Mouse (Mus musculus) intestine, postnatal 0 days (tissue): ENCODE data around the gene Dmbx1. TPM values are rescaled to one million over a fixed set of nuclear protein-coding genes. Genes with fewer than 3 reads are reported as not detected.

Experiments
- ATAC-seq: fragments of 200-750 bp; cut with Nextera tagmentation; 2 replicates; pipeline ENCODE4 v1.8.0; 2017; ENCODE audit warnings: mild to moderate bottlenecking, moderate TSS enrichment, moderate library complexity
- H3K27ac ChIP-seq: fragments of 300-500 bp; sonication (generic); 2 replicates; pipeline ENCODE4 v1.5.1; 2014; ENCODE audit warnings: mild to moderate bottlenecking, low read depth, low read length, moderate library complexity
- H3K27me3 ChIP-seq: fragments of 300-500 bp; sonication (generic); replicated peaks from 2 replicates; pipeline ENCODE4 v1.6.1; 2014; ENCODE audit warnings: low read length, mixed read lengths; ENCODE audit not compliant: control insufficient read depth, insufficient read depth
- H3K36me3 ChIP-seq: fragments of 300-500 bp; sonication (generic); 2 replicates; pipeline ENCODE4 v1.6.1; 2014; ENCODE audit warnings: mild to moderate bottlenecking, moderate library complexity; ENCODE audit not compliant: control insufficient read depth, insufficient read depth
- H3K4me1 ChIP-seq: fragments of 300-500 bp; sonication (generic); replicated peaks from 2 replicates; pipeline ENCODE4 v1.6.1; 2014; ENCODE audit warnings: antibody characterized with exemption, low read length, mixed read lengths; ENCODE audit not compliant: control insufficient read depth, insufficient read depth
- H3K4me2 ChIP-seq: fragments of 300-500 bp; sonication (generic); replicated peaks from 2 replicates; pipeline ENCODE4 v1.6.1; 2014; ENCODE audit warnings: low read depth, mild to moderate bottlenecking, moderate library complexity
- H3K4me3 ChIP-seq: fragments of 300-500 bp; sonication (generic); 2 replicates; pipeline ENCODE4 v1.5.1; 2014; ENCODE audit warnings: low read depth, low read length
- H3K9ac ChIP-seq: fragments of 300-500 bp; sonication (generic); 2 replicates; pipeline ENCODE4 v1.6.1; 2014; ENCODE audit warnings: mild to moderate bottlenecking, low read depth, low read length
- H3K9me3 ChIP-seq: fragments of 300-500 bp; sonication (generic); 2 replicates; pipeline ENCODE4 v1.6.1; 2016; ENCODE audit warnings: mixed run types; ENCODE audit not compliant: control insufficient read depth
- CTCF ChIP-seq: sonication (generic); IDR thresholded peaks from 2 replicates; pipeline ENCODE4 v1.5.1; 2016; ENCODE audit warnings: low read depth, mild to moderate bottlenecking, control low read depth, antibody characterized with exemption, moderate library complexity
- WGBS: fragments of 180-500 bp; shearing (Covaris S2); extraction: QIAGEN DNeasy Blood & Tissue Kit; methylation state at CpG from one replicate; pipeline ENCODE4 v1.1.7; 2014; 5-methylcytosine and 5-hydroxymethylcytosine counted together
- polyA plus RNA-seq: library from polyadenylated mRNA; unstranded; fragments of >200 nt; fragmentation: Nextera tagmentation; extraction: Ambion mirVana; gene quantifications from 2 replicates; pipeline ENCODE4 v1.2.1, GENCODE M21; 2015

Gene Dmbx1
- polyA plus RNA-seq, 1 experiment from 2014 or later: not detected

DNA sequence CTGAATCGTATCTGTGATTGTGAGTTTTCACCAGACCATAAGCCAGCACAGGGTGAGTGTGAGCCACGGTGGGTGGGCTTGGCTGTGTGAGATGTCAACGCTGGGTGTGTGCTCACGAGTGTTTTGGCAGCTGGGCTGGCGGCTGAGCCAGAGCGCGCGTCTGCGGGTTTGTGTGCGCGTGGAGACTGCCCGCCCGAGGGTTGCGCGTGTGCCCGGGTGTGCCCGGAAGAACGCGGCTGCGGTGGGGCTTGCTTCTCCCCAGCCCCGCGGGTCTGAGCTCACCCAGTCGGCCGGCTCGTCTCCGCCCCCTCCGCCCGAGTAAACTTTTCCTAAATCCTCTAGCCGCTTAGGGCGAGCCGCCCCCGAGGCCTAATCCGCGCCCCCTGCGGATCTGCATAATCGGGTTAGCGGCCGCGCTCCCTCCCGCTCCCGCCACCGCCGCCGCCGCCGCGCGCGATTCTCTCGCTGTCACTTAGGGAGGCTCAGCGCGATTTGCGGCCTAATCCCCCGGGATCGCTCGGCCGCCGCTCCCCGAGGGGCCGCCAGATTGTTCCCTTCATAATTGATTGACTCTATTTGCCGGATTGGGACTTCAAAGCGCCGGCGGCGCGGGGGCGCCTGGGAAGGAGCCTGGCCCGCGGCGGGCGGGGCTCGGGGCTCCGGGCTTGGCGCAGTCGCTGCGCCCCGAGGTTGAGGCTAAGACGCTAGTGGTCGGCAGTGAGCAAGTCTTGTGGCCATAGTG, 23.1 kb upstream of the Dmbx1 start:
- H3K36me3 ChIP-seq: no peaks in the 10 kb centered on the region
- no peak overlapping the region for H3K27ac ChIP-seq
- peak overlapping the region; percentile 49 for H3K4me3 ChIP-seq
- 0 out of 2 replicates have a peak, but pooled peaks have one; percentile 37 for ATAC-seq
- peaks cover 71% of the 10 kb centered on the region for H3K27me3 ChIP-seq
- TF ChIP-seq CTCF: no peak; the same call in 1 of the 2 replicates
- H3K4me2 ChIP-seq: peak overlapping the region; percentile 71
- no peaks in the 10 kb centered on the region for H3K9me3 ChIP-seq
- peak overlapping the region; percentile 54 for H3K9ac ChIP-seq
- WGBS: under 1% methylated on average over 79 of the region's 79 CpGs
- no peaks in the 10 kb centered on the region; the same call in 1 of the 2 replicates for H3K4me1 ChIP-seq

DNA sequence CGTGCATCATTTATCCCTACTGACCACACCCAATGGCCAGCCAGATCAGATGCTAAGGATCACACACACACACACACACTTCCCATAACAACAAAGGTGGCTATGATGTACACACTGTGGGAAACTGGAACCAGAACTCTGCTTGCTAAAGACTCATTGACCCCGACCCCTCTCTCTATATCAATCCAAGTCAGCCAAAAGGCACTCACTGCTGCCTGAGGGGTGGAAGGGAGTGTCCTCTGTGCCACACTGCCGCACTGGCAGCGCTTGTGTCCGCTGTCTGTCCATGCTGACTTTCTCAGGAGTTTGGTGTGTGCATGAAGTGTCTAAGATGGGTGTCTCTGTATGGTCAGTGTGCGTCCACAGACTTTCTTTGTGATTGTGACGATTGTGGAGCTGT, 22.3 kb upstream of the Dmbx1 start:
- Histone ChIP-seq H3K9me3 (no peaks in the 10 kb centered on the region), H3K36me3 (no peaks in the 10 kb centered on the region), H3K9ac (no peak overlapping the region), H3K4me1 (no peaks in the 10 kb centered on the region; the same call in 1 of the 2 replicates), H3K27ac (no peak overlapping the region), H3K4me3 (no peak overlapping the region), H3K27me3 (peaks cover 69% of the 10 kb centered on the region), H3K4me2 (peak overlapping the region; percentile 71; the same call in 1 of the 2 replicates)
- WGBS: 20% methylated on average over 7 of the region's 7 CpGs
- no peak for ATAC-seq
- TF ChIP-seq CTCF: no peak

DNA sequence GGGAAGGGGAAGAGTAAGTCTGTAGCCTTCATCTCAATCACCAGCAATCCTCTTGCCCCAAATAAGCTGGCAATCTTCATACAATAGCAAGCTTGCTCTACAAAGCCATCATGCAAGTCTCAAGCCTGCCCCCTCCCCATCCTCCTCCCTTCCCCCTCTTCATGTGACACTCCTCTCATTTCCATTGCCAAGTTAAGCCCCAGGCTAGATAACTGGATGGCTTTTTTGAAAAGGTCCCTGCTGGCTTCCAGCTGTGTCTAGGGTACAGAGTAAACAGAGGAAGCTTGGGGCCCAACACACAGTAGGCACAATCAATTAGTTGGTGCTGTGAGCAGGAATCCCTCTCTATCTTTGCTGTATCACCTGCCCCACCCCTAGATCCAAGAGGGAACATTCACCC, 19.8 kb upstream of the Dmbx1 start:
- Histone ChIP-seq H3K4me3 (no peak overlapping the region), H3K9me3 (no peaks in the 10 kb centered on the region), H3K4me1 (no peaks in the 10 kb centered on the region; the same call in 1 of the 2 replicates), H3K4me2 (no peak overlapping the region), H3K27me3 (peaks cover 67% of the 10 kb centered on the region), H3K36me3 (no peaks in the 10 kb centered on the region), H3K27ac (no peak overlapping the region), H3K9ac (no peak overlapping the region)
- no peak for ATAC-seq
- no peak for TF ChIP-seq CTCF

DNA sequence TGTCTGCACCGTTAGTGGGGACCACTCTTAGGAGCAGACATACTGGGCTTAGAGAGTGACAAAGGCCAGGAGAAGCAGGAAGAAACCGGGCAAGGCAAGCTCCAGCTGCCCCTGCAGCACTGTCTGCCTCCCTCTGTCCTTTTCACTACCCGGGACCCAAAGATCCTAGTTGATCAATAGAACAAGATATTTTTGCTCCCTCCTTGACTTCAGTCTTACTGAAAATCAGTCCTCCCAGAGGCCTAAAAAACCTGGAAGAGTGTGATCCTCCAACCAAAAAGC, 15.7 kb upstream of the Dmbx1 start:
- Histone ChIP-seq H3K4me2 (no peak overlapping the region), H3K36me3 (no peaks in the 10 kb centered on the region), H3K4me1 (no peaks in the 10 kb centered on the region), H3K4me3 (no peak overlapping the region), H3K9ac (no peak overlapping the region), H3K9me3 (no peaks in the 10 kb centered on the region), H3K27me3 (peaks cover 47% of the 10 kb centered on the region), H3K27ac (no peak overlapping the region)
- TF ChIP-seq CTCF: no peak
- ATAC-seq: no peak
- WGBS: 3% methylated on average over 3 of the region's 3 CpGs

DNA sequence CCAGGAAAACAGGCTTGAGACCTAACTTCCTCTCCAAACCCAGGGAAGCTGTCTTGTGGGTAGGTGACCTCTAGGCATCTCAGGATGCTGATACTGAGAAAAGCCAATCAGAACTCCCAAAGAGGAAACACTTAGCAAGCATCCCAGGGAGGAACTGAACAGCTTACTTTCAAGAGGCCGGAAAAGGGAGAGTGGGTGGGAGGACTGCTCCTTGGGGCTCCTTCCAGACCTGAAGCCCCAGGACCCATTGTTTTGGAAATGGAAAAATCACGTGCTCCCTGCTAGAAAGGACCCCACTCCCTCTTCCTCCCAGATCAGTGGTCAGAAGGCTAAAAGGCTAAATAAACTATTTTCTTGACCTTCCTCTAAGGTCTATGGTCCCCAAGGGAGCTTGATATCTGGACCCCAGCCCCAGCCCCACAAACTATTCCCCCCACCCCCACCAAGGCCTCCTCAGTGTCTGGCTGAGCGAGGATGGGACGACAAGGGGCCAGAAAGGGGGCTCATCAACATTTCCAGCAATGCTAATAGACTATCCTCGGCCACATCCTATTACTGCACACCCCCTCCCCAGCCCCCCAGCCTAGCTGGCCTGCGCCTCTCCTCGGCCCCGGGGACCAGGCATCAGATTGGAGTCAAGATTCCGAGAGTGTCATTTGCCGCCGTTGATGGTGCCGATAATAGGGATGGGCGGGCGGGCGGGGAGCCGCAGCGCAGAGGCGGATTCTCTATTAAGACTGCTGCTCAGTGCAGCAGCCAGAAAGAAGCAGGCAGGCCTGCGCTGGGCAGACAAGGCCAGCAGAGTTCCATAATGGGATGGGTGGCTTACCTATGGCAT, 15.1 kb upstream of the Dmbx1 start:
- no peak for TF ChIP-seq CTCF
- H3K27ac ChIP-seq: no peak overlapping the region
- WGBS: 7% methylated on average over 19 of the region's 19 CpGs
- no peaks in the 10 kb centered on the region for H3K4me1 ChIP-seq
- no peak for ATAC-seq
- H3K9me3 ChIP-seq: no peaks in the 10 kb centered on the region
- H3K36me3 ChIP-seq: no peaks in the 10 kb centered on the region
- H3K4me3 ChIP-seq: no peak overlapping the region
- H3K9ac ChIP-seq: no peak overlapping the region
- peaks cover 47% of the 10 kb centered on the region for H3K27me3 ChIP-seq
- no peak overlapping the region for H3K4me2 ChIP-seq

DNA sequence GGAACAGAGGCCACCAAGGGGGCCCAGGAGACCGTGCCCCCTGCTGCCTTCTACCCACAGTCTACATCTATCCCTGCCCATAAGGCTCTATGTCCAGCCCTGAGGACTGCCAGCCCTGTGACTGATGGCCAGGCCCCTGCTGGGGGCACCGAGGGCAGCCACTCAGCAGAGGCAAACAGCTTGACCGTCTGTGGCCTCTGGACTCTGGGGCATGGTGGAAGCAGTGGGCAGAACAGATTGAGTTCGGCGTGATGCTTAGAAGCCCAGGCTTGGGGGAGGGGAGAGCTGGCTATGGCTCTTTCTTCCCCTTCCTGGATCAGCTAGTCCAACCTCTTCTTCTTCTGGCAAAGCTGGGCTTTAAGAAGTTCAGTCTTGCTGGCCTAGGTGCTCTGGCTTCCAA, 13.8 kb upstream of the Dmbx1 start:
- no peak for ATAC-seq
- Histone ChIP-seq H3K4me3 (no peak overlapping the region), H3K9ac (no peak overlapping the region), H3K4me2 (no peak overlapping the region), H3K36me3 (no peaks in the 10 kb centered on the region), H3K27ac (no peak overlapping the region), H3K9me3 (no peaks in the 10 kb centered on the region), H3K27me3 (peaks cover 52% of the 10 kb centered on the region), H3K4me1 (no peaks in the 10 kb centered on the region)
- TF ChIP-seq CTCF: no peak
- WGBS: 50% methylated on average over 5 of the region's 5 CpGs
